In the genomic region with DNA sequence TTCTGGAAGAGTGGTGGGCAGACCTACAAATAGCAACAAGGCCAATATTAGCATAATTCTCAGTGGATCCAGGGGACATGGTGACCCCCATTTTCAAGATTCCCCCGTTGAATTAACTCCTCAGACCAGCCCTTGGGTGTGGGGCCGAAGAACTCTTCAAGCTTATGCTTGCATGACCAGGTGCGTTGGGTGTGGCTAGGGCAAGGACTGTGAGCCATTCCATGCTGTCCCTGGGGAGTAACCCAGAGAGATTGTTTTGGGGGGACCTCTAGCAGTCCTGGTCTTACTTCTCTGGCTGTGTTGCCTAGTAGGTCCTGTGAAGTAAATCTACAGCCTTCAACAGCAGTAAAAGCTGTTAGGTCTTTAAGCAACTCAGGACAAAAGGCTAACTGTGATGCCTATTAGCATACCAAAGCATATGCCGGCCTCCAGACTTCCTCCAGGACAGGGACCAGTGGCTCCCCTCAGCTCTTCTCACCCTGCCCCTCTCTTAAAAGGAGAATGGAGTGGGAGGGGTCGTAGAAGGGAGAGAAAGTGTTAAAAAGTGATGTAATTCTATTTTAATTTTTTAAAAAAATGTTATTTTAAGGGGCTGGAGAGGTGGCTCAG, we compare ENCODE assay signal across 23 mouse cellular contexts. TPM values are rescaled to one million over a fixed set of nuclear protein-coding genes. Genes with fewer than 3 reads are reported as not detected.
DNase-seq lines count a peak whose midpoint lies in the region; ATAC-seq and TF ChIP-seq lines count a peak whose summit lies in the region.
"Had no signal": no experiment of that assay in that cellular context is flagged by ENCODE, and none has a peak within 500 bp of the region (broad histone marks: within the 10 kb centered on the region; RNA-seq: fewer than 3 reads in every experiment).

No protein-coding gene starts in this region.

- no peak for ATAC-seq in liver, embryonic 12.5 days
- no peak for ATAC-seq in liver, postnatal 0 days
- ATAC-seq in forebrain, postnatal 0 days = no peak
- ATAC-seq: forebrain, embryonic 13.5 days; hindbrain, postnatal 0 days had no signal

- 0 out of 2 replicates have a peak overlapping the region, but pooled peaks have one; percentile 14 for H3K9ac ChIP-seq in liver, embryonic 12.5 days
- H3K9ac ChIP-seq in liver, postnatal 0 days (replicated peaks) = no peak overlapping the region
- H3K9ac ChIP-seq in forebrain, postnatal 0 days = no peak overlapping the region
- H3K9ac ChIP-seq: forebrain, embryonic 13.5 days; heart, embryonic 13.5 days; hindbrain, embryonic 13.5 days had no signal

- WGBS in liver, embryonic 12.5 days (ENCODE audit: insufficient replicate concordance) = 62% methylated on average over 5 of the region's 5 CpGs
- WGBS in liver, postnatal 0 days (ENCODE audit: insufficient replicate concordance) = 53% methylated on average over 5 of the region's 5 CpGs
- WGBS in forebrain, postnatal 0 days = 45% methylated on average over 5 of the region's 5 CpGs

- no peak for TF ChIP-seq EP300 in liver, postnatal 0 days (IDR thresholded peaks at IDR 0.05; ENCODE audit: low read depth)

- H3K36me3 ChIP-seq in liver, embryonic 12.5 days = peaks cover 2% of the 10 kb centered on the region; the same call in 1 of the 2 replicates
- no peaks in the 10 kb centered on the region for H3K36me3 ChIP-seq in liver, postnatal 0 days (replicated peaks; ENCODE audit: insufficient read depth, low read length)
- no peaks in the 10 kb centered on the region for H3K36me3 ChIP-seq in splenic B cell, adult 2 months (ENCODE audit: control insufficient read depth, insufficient read depth, low read length, poor library complexity, severe bottlenecking)
- no peaks in the 10 kb centered on the region for H3K36me3 ChIP-seq in forebrain, postnatal 0 days (ENCODE audit: insufficient read depth)
- H3K36me3 ChIP-seq: embryonic facial prominence, embryonic 10.5 days; hindbrain, embryonic 13.5 days had no signal

- no peaks in the 10 kb centered on the region for H3K27me3 ChIP-seq in liver, embryonic 12.5 days (replicated peaks)
- no peaks in the 10 kb centered on the region for H3K27me3 ChIP-seq in liver, postnatal 0 days (ENCODE audit: insufficient read depth, low read length)
- no peaks in the 10 kb centered on the region for H3K27me3 ChIP-seq in splenic B cell, adult 2 months (ENCODE audit: control insufficient read depth, insufficient read depth, low read length, poor library complexity, severe bottlenecking)
- no peaks in the 10 kb centered on the region for H3K27me3 ChIP-seq in forebrain, postnatal 0 days (ENCODE audit: insufficient read depth, low read length)
- H3K27me3 ChIP-seq: forebrain, embryonic 13.5 days; heart, embryonic 13.5 days; hindbrain, embryonic 13.5 days had no signal

- no peak for TF ChIP-seq CTCF in liver, postnatal 0 days (IDR thresholded peaks at IDR 0.05; ENCODE audit: low read depth)
- TF ChIP-seq CTCF in forebrain, postnatal 0 days (IDR thresholded peaks at IDR 0.05; ENCODE audit: low read depth) = no peak

- peaks cover 37% of the 10 kb centered on the region for H3K4me1 ChIP-seq in liver, embryonic 12.5 days
- peaks cover 15% of the 10 kb centered on the region for H3K4me1 ChIP-seq in liver, postnatal 0 days (ENCODE audit: insufficient read depth)
- H3K4me1 ChIP-seq in forebrain, postnatal 0 days (ENCODE audit: insufficient read depth) = no peaks in the 10 kb centered on the region
- H3K4me1 ChIP-seq: forebrain, embryonic 13.5 days; hindbrain, embryonic 13.5 days had no signal

- H3K4me3 ChIP-seq in liver, embryonic 12.5 days = no peak overlapping the region
- H3K4me3 ChIP-seq in liver, postnatal 0 days (ENCODE audit: low read depth, low read length) = no peak overlapping the region
- no peak overlapping the region for H3K4me3 ChIP-seq in forebrain, postnatal 0 days (ENCODE audit: low read depth, low read length)
- H3K4me3 ChIP-seq: embryonic facial prominence, embryonic 10.5 days; forebrain, embryonic 13.5 days; heart, embryonic 13.5 days; hindbrain, embryonic 13.5 days had no signal

- H3K27ac ChIP-seq in liver, embryonic 12.5 days = peak overlapping the region; percentile 73
- H3K27ac ChIP-seq in liver, postnatal 0 days (ENCODE audit: low read depth) = no peak overlapping the region
- no peak overlapping the region for H3K27ac ChIP-seq in forebrain, postnatal 0 days (ENCODE audit: low read depth, low read length)
- H3K27ac ChIP-seq: embryonic facial prominence, embryonic 10.5 days; forebrain, embryonic 13.5 days; hindbrain, embryonic 13.5 days; hindbrain, postnatal 0 days had no signal

- peak overlapping the region; percentile 19; the same call in 1 of the 2 replicates for H3K4me2 ChIP-seq in liver, embryonic 12.5 days
- no peak overlapping the region for H3K4me2 ChIP-seq in liver, postnatal 0 days (ENCODE audit: low read depth, low read length)
- H3K4me2 ChIP-seq in forebrain, postnatal 0 days (ENCODE audit: low read depth) = no peak overlapping the region
- H3K4me2 ChIP-seq: forebrain, embryonic 13.5 days; heart, embryonic 13.5 days; hindbrain, embryonic 13.5 days had no signal

- DNase-seq in liver, postnatal 0 days = no peak
- DNase-seq in spleen, postnatal 36 days (ENCODE audit: low spot score in 2 of 2) = peak; percentile 65 to 72
- no peak for DNase-seq in spleen, adult 18-20 months
- DNase-seq in ZHBTc4 (ENCODE audit: low read depth, low spot score) = peak; percentile 49
- DNase-seq in splenic B cell, adult 2 months (ENCODE audit: low read depth, low spot score) = peak; percentile 42
- no peak for DNase-seq in left cerebral cortex, adult 11 months (ENCODE audit: low spot score)
- DNase-seq in forebrain, postnatal 0 days = no peak
- DNase-seq: adrenal gland, adult 2 months; adrenal gland, postnatal 25 days; cerebellum, adult 18-20 months; cerebellum, adult 9-11 months had no signal

- 0 out of 2 replicates have a peak, but pooled peaks cover 5% of the 10 kb centered on the region for H3K9me3 ChIP-seq in liver, embryonic 12.5 days (replicated peaks)
- H3K9me3 ChIP-seq in liver, postnatal 0 days (ENCODE audit: low read length) = no peaks in the 10 kb centered on the region
- no peaks in the 10 kb centered on the region for H3K9me3 ChIP-seq in forebrain, postnatal 0 days (ENCODE audit: low read length)
- H3K9me3 ChIP-seq: embryonic facial prominence, embryonic 10.5 days; forebrain, embryonic 13.5 days; hindbrain, embryonic 13.5 days had no signal

RNA-seq across cellular contexts. Expression of a gene that starts 26.9 kb away (rescaled TPM):
- polyA plus RNA-seq in liver, embryonic 12.5 days (2016; fragmentation: Nextera tagmentation; extraction: Ambion mirVana) = 26.0 and 27.0 TPM in 2 replicates
- 25.5 and 26.4 TPM in 2 replicates for polyA plus RNA-seq in liver, postnatal 0 days (2015; fragmentation: Nextera tagmentation; extraction: Ambion mirVana)
- 5.0 and 7.9 TPM in 2 replicates for total RNA-seq in forebrain, postnatal 0 days (2014; rRNA removed)
- polyA plus RNA-seq in forebrain, postnatal 0 days (2015; fragmentation: Nextera tagmentation; extraction: Ambion mirVana) = 9.2 and 11.1 TPM in 2 replicates

RNA-seq across cellular contexts. Expression of a gene that starts 41.3 kb away (rescaled TPM):
- not detected in 2 replicates for polyA plus RNA-seq in liver, embryonic 12.5 days (2016; fragmentation: Nextera tagmentation; extraction: Ambion mirVana)
- not detected in 2 replicates for polyA plus RNA-seq in liver, postnatal 0 days (2015; fragmentation: Nextera tagmentation; extraction: Ambion mirVana)
- total RNA-seq in forebrain, postnatal 0 days (2014; rRNA removed) = 6.1 TPM in 1 of 2 replicates, not detected in the other
- polyA plus RNA-seq in forebrain, postnatal 0 days (2015; fragmentation: Nextera tagmentation; extraction: Ambion mirVana) = not detected in 2 replicates
- total RNA-seq: adrenal gland, postnatal 25 days; gastrocnemius, postnatal 4 days; heart, adult 8-10 months; hematopoietic stem cell, adult 5-6 weeks; hindbrain, postnatal 0 days; MEL had no signal
- polyA plus RNA-seq: adrenal gland, adult 2 months; embryonic facial prominence, embryonic 10.5 days; embryonic facial prominence, embryonic 14.5 days; forebrain, embryonic 13.5 days; heart, embryonic 13.5 days; heart, postnatal 0 days; hindbrain, embryonic 13.5 days; hindbrain, postnatal 0 days had no signal

RNA-seq across cellular contexts. Expression of a gene that starts 52.2 kb away (rescaled TPM):
- polyA plus RNA-seq in liver, embryonic 12.5 days (2016; fragmentation: Nextera tagmentation; extraction: Ambion mirVana) = 24.5 and 27.8 TPM in 2 replicates
- polyA plus RNA-seq in liver, postnatal 0 days (2015; fragmentation: Nextera tagmentation; extraction: Ambion mirVana) = 16.3 and 16.6 TPM in 2 replicates
- 76.7 and 82.6 TPM in 2 replicates for total RNA-seq in forebrain, postnatal 0 days (2014; rRNA removed)
- 22.7 and 33.6 TPM in 2 replicates for polyA plus RNA-seq in forebrain, postnatal 0 days (2015; fragmentation: Nextera tagmentation; extraction: Ambion mirVana)

Comparison
In these comparisons a context has a peak if more than half of its experiments do, and no peak if none do; other contexts are left out.
1. DNase-seq: peak in spleen, postnatal 36 days (2 of 2), ZHBTc4 (single experiment) and splenic B cell, adult 2 months (single experiment); none in liver, postnatal 0 days (single experiment), spleen, adult 18-20 months (0 of 2), left cerebral cortex, adult 11 months (single experiment) and forebrain, postnatal 0 days (single experiment).